ENCODE assay signal across 14 mouse cellular contexts in genomic region chr1:24310847-24311246, GRCm38 (mm10).
"Had no signal": no experiment of that assay in that cellular context is flagged by ENCODE, and none has a peak within 500 bp of the region (broad histone marks: within the 10 kb centered on the region; RNA-seq: fewer than 3 reads in every experiment).

No protein-coding gene starts in this region.

- H3K36me3 ChIP-seq: midbrain, embryonic 10.5 days; midbrain, embryonic 12.5 days; neural tube, embryonic 12.5 days; stomach, embryonic 15.5 days had no signal

- H3K4me1 ChIP-seq: midbrain, embryonic 10.5 days; midbrain, embryonic 12.5 days; neural tube, embryonic 12.5 days; stomach, embryonic 15.5 days had no signal

- DNase-seq: lung, adult 18-20 months; lung, embryonic 14.5 days; lung, postnatal 10 days; lung, postnatal 4 days; midbrain, embryonic 14.5 days; right cerebral cortex, postnatal 14 days; thymus, adult 2 months; thymus, postnatal 25 days; thymus, postnatal 4 days had no signal

- H3K4me3 ChIP-seq: midbrain, embryonic 10.5 days; midbrain, embryonic 12.5 days; neural tube, embryonic 12.5 days; stomach, embryonic 15.5 days had no signal

- H3K9me3 ChIP-seq: midbrain, embryonic 10.5 days; midbrain, embryonic 12.5 days; neural tube, embryonic 12.5 days; stomach, embryonic 15.5 days had no signal

- H3K27ac ChIP-seq: midbrain, embryonic 10.5 days; midbrain, embryonic 12.5 days; neural tube, embryonic 12.5 days; stomach, embryonic 15.5 days; stomach, postnatal 0 days had no signal

- H3K9ac ChIP-seq: lung, embryonic 14.5 days; midbrain, embryonic 12.5 days; neural tube, embryonic 12.5 days; stomach, embryonic 15.5 days had no signal

- H3K4me2 ChIP-seq: lung, embryonic 14.5 days; midbrain, embryonic 12.5 days; neural tube, embryonic 12.5 days; stomach, embryonic 15.5 days had no signal

- H3K27me3 ChIP-seq: midbrain, embryonic 12.5 days; neural tube, embryonic 12.5 days; stomach, embryonic 15.5 days had no signal
